ENCODE assay signal across 14 mouse cellular contexts in the genomic region with DNA sequence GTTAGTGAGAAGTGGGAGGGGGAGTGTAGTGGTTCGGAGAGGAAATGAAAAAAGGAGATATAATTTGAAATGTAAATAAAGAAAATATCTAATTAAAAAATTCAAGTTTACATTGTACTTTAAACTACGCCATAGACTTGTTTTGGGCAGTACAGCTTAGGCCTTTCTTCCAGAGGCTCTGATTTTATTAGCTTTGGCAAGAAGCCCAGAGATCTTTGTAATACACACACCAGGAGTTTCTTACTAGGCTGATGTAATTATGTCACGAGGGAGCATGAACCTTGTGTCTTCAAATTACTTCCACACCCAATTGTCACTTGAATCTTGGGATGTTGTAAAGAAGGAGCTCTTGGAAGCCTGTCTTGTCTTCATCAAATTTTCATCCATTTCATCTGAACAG.
DNase-seq lines count a peak whose midpoint lies in the region; ATAC-seq and TF ChIP-seq lines count a peak whose summit lies in the region.
"Had no signal": no experiment of that assay in that cellular context is flagged by ENCODE, and none has a peak within 500 bp of the region (broad histone marks: within the 10 kb centered on the region; RNA-seq: fewer than 3 reads in every experiment).

No protein-coding gene starts in this region.

- peak; percentile 11 for DNase-seq in gastrocnemius, adult 18-20 months (ENCODE audit: low spot score)
- no peak for DNase-seq in gastrocnemius, adult 2 months
- DNase-seq in lung, embryonic 14.5 days: peak; percentile 72
- DNase-seq in lung, postnatal 10 days: no peak
- DNase-seq in NIH3T3 (ENCODE audit: low read depth): peak; percentile 5
- peak; percentile 69 for DNase-seq in limb, embryonic 14.5 days (ENCODE audit: low spot score)
- no peak for DNase-seq in left cerebral cortex, postnatal 14 days (ENCODE audit: low spot score in 2 of 2)
- no peak for DNase-seq in gastrocnemius, postnatal 25 days
- DNase-seq: adrenal gland, adult 2 months; cerebellum, postnatal 36 days; left cerebral cortex, postnatal 4 days; thymus, postnatal 36 days had no signal

- 37% methylated on average over 3 of the region's 3 CpGs for WGBS in lung, embryonic 14.5 days
- WGBS in limb, embryonic 14.5 days: 27% methylated on average over 3 of the region's 3 CpGs

- H3K9ac ChIP-seq in lung, embryonic 14.5 days: no peak overlapping the region
- H3K9ac ChIP-seq in limb, embryonic 14.5 days (ENCODE audit: low read depth, low read length, severe bottlenecking): no peak overlapping the region

- H3K9me3 ChIP-seq in lung, embryonic 14.5 days (ENCODE audit: low read depth, low read length): no peaks in the 10 kb centered on the region
- no peaks in the 10 kb centered on the region for H3K9me3 ChIP-seq in limb, embryonic 14.5 days (ENCODE audit: control insufficient read depth, low read length)
- H3K9me3 ChIP-seq: hindbrain, embryonic 10.5 days had no signal

- no peaks in the 10 kb centered on the region for H3K27me3 ChIP-seq in lung, embryonic 14.5 days (ENCODE audit: insufficient read depth, low read length)
- no peaks in the 10 kb centered on the region for H3K27me3 ChIP-seq in limb, embryonic 14.5 days (ENCODE audit: control insufficient read depth, insufficient read depth, low read length)

- H3K27ac ChIP-seq in gastrocnemius, adult 2 months: no peak overlapping the region
- H3K27ac ChIP-seq in lung, embryonic 14.5 days (ENCODE audit: low read depth): no peak overlapping the region
- no peak overlapping the region for H3K27ac ChIP-seq in limb, embryonic 14.5 days (replicated peaks; ENCODE audit: low read depth, low read length)
- H3K27ac ChIP-seq: hindbrain, embryonic 10.5 days had no signal

- ATAC-seq in lung, embryonic 14.5 days (ENCODE audit: insufficient read depth): peak; percentile 81
- ATAC-seq in limb, embryonic 14.5 days (ENCODE audit: low FRiP score, low read depth): peak; percentile 80

- intact Hi-C loops in gastrocnemius, adult 2 months (cut with DNase I): no loop called here
- intact Hi-C loops in left cerebral cortex, postnatal 14 days (cut with DNase I): no loop called here

- H3K4me1 ChIP-seq in lung, embryonic 14.5 days (ENCODE audit: insufficient read depth): no peaks in the 10 kb centered on the region
- H3K4me1 ChIP-seq in limb, embryonic 14.5 days (ENCODE audit: control insufficient read depth, insufficient read depth, low read length): no peaks in the 10 kb centered on the region
- H3K4me1 ChIP-seq: hindbrain, embryonic 10.5 days had no signal

- TF ChIP-seq CTCF in gastrocnemius, adult 2 months (IDR thresholded peaks at IDR 0.05): no peak
- no peak for TF ChIP-seq CTCF in lung, embryonic 14.5 days (IDR thresholded peaks at IDR 0.05; ENCODE audit: low read depth)

- no peak overlapping the region for H3K4me2 ChIP-seq in lung, embryonic 14.5 days
- no peak overlapping the region for H3K4me2 ChIP-seq in limb, embryonic 14.5 days (replicated peaks; ENCODE audit: low read depth, low read length, severe bottlenecking)
- H3K4me2 ChIP-seq: heart, embryonic 11.5 days had no signal

- no peak overlapping the region for H3K4me3 ChIP-seq in gastrocnemius, adult 2 months
- H3K4me3 ChIP-seq in lung, embryonic 14.5 days (ENCODE audit: low read depth, low read length): no peak overlapping the region
- no peak overlapping the region for H3K4me3 ChIP-seq in limb, embryonic 14.5 days (replicated peaks; ENCODE audit: low read length)
- H3K4me3 ChIP-seq: hindbrain, embryonic 10.5 days had no signal

- no peak for TF ChIP-seq POLR2A in limb, embryonic 14.5 days (IDR thresholded peaks at IDR 0.05; ENCODE audit: borderline replicate concordance, extremely low read depth, insufficient read depth, insufficient read length)

- H3K36me3 ChIP-seq in lung, embryonic 14.5 days (ENCODE audit: insufficient read depth): no peaks in the 10 kb centered on the region
- no peaks in the 10 kb centered on the region for H3K36me3 ChIP-seq in limb, embryonic 14.5 days (ENCODE audit: control insufficient read depth, insufficient read depth, low read length)
- H3K36me3 ChIP-seq: hindbrain, embryonic 10.5 days had no signal

Comparison
In these comparisons a context has a peak if more than half of its experiments do, and no peak if none do; other contexts are left out.
1. DNase-seq: peak in gastrocnemius, adult 18-20 months (single experiment), lung, embryonic 14.5 days (single experiment), NIH3T3 (single experiment) and limb, embryonic 14.5 days (single experiment); none in gastrocnemius, adult 2 months (single experiment), lung, postnatal 10 days (single experiment), left cerebral cortex, postnatal 14 days (0 of 2) and gastrocnemius, postnatal 25 days (single experiment).